Mouse (Mus musculus) liver, postnatal 0 days (tissue): ENCODE data around the gene Ptprf. TPM values are rescaled to one million over a fixed set of nuclear protein-coding genes. Genes with fewer than 3 reads are reported as not detected.
A peak's percentile ranks its signal among the peaks of the same experiment; 100 is the strongest.

ENCODE experiments used
- ATAC-seq: fragments of 200-750 bp; cut with Nextera tagmentation; 2 replicates; pipeline ENCODE4 v1.8.0; 2017; ENCODE audit warnings: mild to moderate bottlenecking, moderate library complexity
- DNase-seq: peaks from one replicate; pipeline ENCODE4 v3.0.0-alpha.2; 2016
- H3K27ac ChIP-seq: fragments of 300-500 bp; sonication (generic); 2 replicates; pipeline ENCODE4 v1.5.1; 2014; ENCODE audit warnings: antibody characterized with exemption, moderate library complexity, mild to moderate bottlenecking, low read depth
- H3K27me3 ChIP-seq: fragments of 300-500 bp; sonication (generic); 2 replicates; pipeline ENCODE4 v1.6.1; 2014; ENCODE audit warnings: low read length, control low read depth, mixed read lengths; ENCODE audit not compliant: insufficient read depth
- H3K36me3 ChIP-seq: fragments of 300-500 bp; sonication (generic); replicated peaks from 2 replicates; pipeline ENCODE4 v1.6.1; 2014; ENCODE audit warnings: mild to moderate bottlenecking, control low read depth, low read length, moderate library complexity, mixed read lengths; ENCODE audit not compliant: insufficient read depth
- H3K4me1 ChIP-seq: fragments of 300-500 bp; sonication (generic); 2 replicates; pipeline ENCODE4 v1.6.1; 2014; ENCODE audit warnings: antibody characterized with exemption, mild to moderate bottlenecking, control low read depth; ENCODE audit not compliant: insufficient read depth
- H3K4me2 ChIP-seq: fragments of 300-500 bp; sonication (generic); 2 replicates; pipeline ENCODE4 v1.6.1; 2014; ENCODE audit warnings: low read depth, mild to moderate bottlenecking, low read length, moderate library complexity, mixed read lengths
- H3K4me3 ChIP-seq: fragments of 300-500 bp; sonication (generic); 2 replicates; pipeline ENCODE4 v1.5.1; 2014; ENCODE audit warnings: low read depth, low read length
- H3K9ac ChIP-seq: fragments of 300-500 bp; sonication (generic); replicated peaks from 2 replicates; pipeline ENCODE4 v1.6.1; 2014; ENCODE audit warnings: mild to moderate bottlenecking, moderate library complexity
- H3K9me3 ChIP-seq: fragments of 300-500 bp; sonication (generic); 2 replicates; pipeline ENCODE4 v1.6.1; 2016; ENCODE audit warnings: mild to moderate bottlenecking, control low read depth, low read length, mixed read lengths
- CTCF ChIP-seq: sonication (generic); IDR thresholded peaks from 2 replicates; pipeline ENCODE4 v1.5.1; 2016; ENCODE audit warnings: antibody characterized with exemption, low read depth
- EP300 ChIP-seq: IDR thresholded peaks from 2 replicates; pipeline ENCODE4 v1.6.1; 2016; ENCODE audit warnings: antibody characterized with exemption, low read depth, mild to moderate bottlenecking
- WGBS: fragments of 180-500 bp; shearing (Covaris S2); extraction: QIAGEN DNeasy Blood & Tissue Kit; methylation state at CpG from one replicate; pipeline ENCODE4 v1.1.7; 2014; ENCODE audit not compliant: insufficient replicate concordance; 5-methylcytosine and 5-hydroxymethylcytosine counted together
- microRNA-seq: library from miRNA; unstranded; fragments of <30 nt; microRNA quantifications from one replicate; pipeline ENCODE4, GENCODE M21; 2016
- polyA plus RNA-seq: library from polyadenylated mRNA; unstranded; fragments of >200 nt; fragmentation: Nextera tagmentation; extraction: Ambion mirVana; gene quantifications from 2 replicates; pipeline ENCODE4 v1.2.1, GENCODE M21; 2015

Gene Ptprf
- polyA plus RNA-seq, 1 experiment from 2014 or later = 11.8 TPM

DNA sequence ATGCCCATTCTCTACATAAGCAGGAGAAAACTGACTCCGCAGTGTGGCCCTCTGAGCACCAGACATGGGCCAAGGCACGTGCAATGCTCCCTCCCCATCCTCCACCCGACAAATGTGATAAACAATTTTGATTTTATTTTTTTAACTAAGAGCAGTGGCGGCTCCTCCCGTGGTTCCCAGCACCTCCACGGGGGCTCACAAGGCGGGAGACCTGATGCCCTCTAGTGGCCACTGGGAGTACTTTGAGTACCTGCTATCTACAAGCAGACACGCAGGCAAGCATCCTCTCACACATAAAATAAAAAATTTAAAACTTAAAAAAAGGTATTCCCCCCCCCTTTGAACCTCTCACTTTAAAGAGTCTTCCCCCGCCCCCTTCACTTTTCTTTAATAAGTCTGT is 120.2 kb downstream of the Ptprf start:
- Histone ChIP-seq H3K27me3 (no peaks in the 10 kb centered on the region), H3K36me3 (peaks cover 94% of the 10 kb centered on the region), H3K9me3 (no peaks in the 10 kb centered on the region), H3K4me2 (no peak overlapping the region), H3K4me1 (no peaks in the 10 kb centered on the region), H3K27ac (no peak overlapping the region), H3K9ac (no peak overlapping the region), H3K4me3 (no peak overlapping the region)
- TF ChIP-seq CTCF (peak; percentile 58), EP300 (no peak)
- DNase-seq (peak; percentile 22), ATAC-seq (no peak)
- WGBS = 88% methylated on average over 9 of the region's 9 CpGs

DNA sequence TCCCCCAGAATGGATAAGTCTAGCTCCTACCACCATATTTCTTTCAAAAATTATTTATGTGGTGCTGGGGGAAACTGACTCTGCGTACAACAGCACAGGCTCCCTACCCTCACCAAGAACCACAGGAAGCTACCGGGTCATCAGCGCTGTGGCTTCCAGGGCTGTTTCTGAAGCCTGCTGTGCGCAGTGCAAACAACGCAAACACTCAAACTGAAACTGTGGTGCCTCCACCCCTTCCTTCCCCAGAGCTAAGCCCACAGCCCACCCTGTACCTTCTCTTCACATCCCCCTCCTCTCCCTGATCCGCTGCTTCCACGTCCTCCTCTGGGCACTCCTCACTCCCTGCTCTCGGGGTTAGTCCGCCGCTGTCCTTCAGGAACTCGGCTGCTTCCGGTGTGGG is 129.1 kb downstream of the Ptprf start:
- DNase-seq = no peak
- no peak overlapping the region for H3K9ac ChIP-seq
- H3K9me3 ChIP-seq = no peaks in the 10 kb centered on the region
- ATAC-seq = no peak
- H3K4me3 ChIP-seq = no peak overlapping the region
- H3K27ac ChIP-seq = no peak overlapping the region
- TF ChIP-seq EP300 (no peak), CTCF (no peak)
- WGBS = 91% methylated on average over 12 of the region's 12 CpGs
- H3K36me3 ChIP-seq = peaks cover 90% of the 10 kb centered on the region
- no peaks in the 10 kb centered on the region for H3K4me1 ChIP-seq
- no peaks in the 10 kb centered on the region for H3K27me3 ChIP-seq
- H3K4me2 ChIP-seq = no peak overlapping the region

Small RNAs within 50 kb of the gene (microRNA-seq; reads per million reads assigned to microRNA genes)
- gene Mir7226 = 2.0 reads per million

Other genes with a start within 250 kb of the Ptprf start
- gene St3gal3, start 156.5 kb downstream of the Ptprf start, polyA plus RNA-seq = 4.5 and 5.1 TPM in 2 replicates
- 7.0 and 7.2 TPM in 2 replicates for gene Kdm4a, start 111.4 kb downstream of the Ptprf start, polyA plus RNA-seq
- gene Szt2, start 117.9 kb upstream of the Ptprf start, polyA plus RNA-seq = 1.2 and 1.9 TPM in 2 replicates
- 55.2 and 59.7 TPM in 2 replicates for gene Med8, start 117.9 kb upstream of the Ptprf start, polyA plus RNA-seq
- gene Elovl1, start 136.7 kb upstream of the Ptprf start, polyA plus RNA-seq = 48.4 and 51.5 TPM in 2 replicates
- 53.9 and 63.0 TPM in 2 replicates for gene Cdc20, start 145.9 kb upstream of the Ptprf start, polyA plus RNA-seq
- 9.0 and 9.3 TPM in 2 replicates for gene Mpl, start 166.1 kb upstream of the Ptprf start, polyA plus RNA-seq
- gene Tie1, start 198.7 kb upstream of the Ptprf start, polyA plus RNA-seq = 7.1 and 8.2 TPM in 2 replicates
- 16.2 and 18.8 TPM in 2 replicates for gene 2610528J11Rik, start 235.6 kb upstream of the Ptprf start, polyA plus RNA-seq